Mouse (Mus musculus): Measurements from ENCODE around the gene Slc41a2.

DNA sequence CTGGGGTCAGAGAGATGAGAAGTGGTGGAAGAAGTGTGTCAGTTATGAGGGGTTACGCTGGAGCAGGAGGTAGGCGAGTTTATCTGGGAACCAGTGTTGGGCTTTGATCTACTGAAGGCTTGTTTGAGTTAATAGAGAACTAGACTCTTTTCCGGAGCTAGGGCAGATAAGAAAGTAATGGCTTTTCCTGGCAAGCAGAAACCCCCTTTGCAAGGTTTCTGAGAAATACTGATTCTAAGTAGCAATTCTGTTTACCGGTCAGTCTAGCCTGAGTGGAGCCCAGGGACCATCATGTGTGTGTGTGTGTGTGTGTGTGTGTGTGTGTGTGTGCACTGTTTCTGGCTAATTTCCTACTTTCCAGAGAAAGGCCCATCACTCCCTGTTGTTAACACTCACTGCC, 109.1 kb downstream of the Slc41a2 start:
- no peak for TF ChIP-seq POLR2A (IDR thresholded peaks at IDR 0.05; ENCODE audit: borderline replicate concordance, insufficient read depth, low read length)
- no peak for TF ChIP-seq CTCF (IDR thresholded peaks at IDR 0.05; ENCODE audit: borderline replicate concordance, insufficient read depth, low read depth, low read length)

All from cerebellum, adult 2 months (tissue).